Mouse (Mus musculus) ES-Bruce4 (cell line): ENCODE data around the gene Tmem135. TPM values are rescaled to one million over a fixed set of nuclear protein-coding genes. Genes with fewer than 3 reads are reported as not detected.

Experiments used
- H3K27ac ChIP-seq: 2 replicates; pipeline ENCODE4 v1.5.1; 2012; ENCODE audit warnings: low read length, inconsistent platforms; ENCODE audit not compliant: insufficient read depth
- H3K27me3 ChIP-seq: 2 replicates; pipeline ENCODE4 v1.6.1; 2012; ENCODE audit warnings: mild to moderate bottlenecking, low read length, inconsistent platforms; ENCODE audit not compliant: control insufficient read depth, poor library complexity, insufficient read depth, severe bottlenecking
- H3K36me3 ChIP-seq: 2 replicates; pipeline ENCODE4 v1.6.1; 2012; ENCODE audit warnings: inconsistent platforms, mild to moderate bottlenecking, low read length, moderate library complexity; ENCODE audit not compliant: control insufficient read depth, poor library complexity, insufficient read depth, severe bottlenecking
- H3K4me1 ChIP-seq: one replicate; pipeline ENCODE4 v1.8.1; 2011; ENCODE audit warnings: low read length; ENCODE audit not compliant: control insufficient read depth, insufficient read depth
- H3K4me3 ChIP-seq: 2 replicates; pipeline ENCODE4 v1.5.1; 2011; ENCODE audit warnings: low read depth, mild to moderate bottlenecking, low read length
- H3K9ac ChIP-seq: 2 replicates; pipeline ENCODE4 v1.6.1; 2012; ENCODE audit warnings: low read depth, mild to moderate bottlenecking, inconsistent platforms; ENCODE audit not compliant: poor library complexity, severe bottlenecking
- H3K9me3 ChIP-seq: replicated peaks from 2 replicates; pipeline ENCODE4 v1.6.1; 2012; ENCODE audit warnings: mild to moderate bottlenecking, low read length, inconsistent platforms; ENCODE audit not compliant: control insufficient read depth, poor library complexity, insufficient read depth, severe bottlenecking
- CTCF ChIP-seq: IDR thresholded peaks from one replicate; pipeline ENCODE4 v1.8.1; 2011; ENCODE audit warnings: low read depth, low read length
- EP300 ChIP-seq: IDR thresholded peaks from 2 replicates; pipeline ENCODE4 v1.6.1; 2011; ENCODE audit warnings: low read depth, low read length; ENCODE audit not compliant: insufficient read depth
- POLR2A ChIP-seq: IDR thresholded peaks from one replicate; pipeline ENCODE4 v1.8.1; 2011; ENCODE audit warnings: low read length; ENCODE audit not compliant: insufficient read depth
- polyA plus RNA-seq: library from polyadenylated mRNA; stranded (reverse); fragments of >200 nt; gene quantifications from 2 replicates; pipeline ENCODE4 v1.2.4, GENCODE M21; 2011; ENCODE audit warnings: low read depth; ENCODE audit not compliant: missing spikeins, insufficient read depth, insufficient read length

Gene Tmem135
- polyA plus RNA-seq, 1 experiment = 25.7 TPM

DNA sequence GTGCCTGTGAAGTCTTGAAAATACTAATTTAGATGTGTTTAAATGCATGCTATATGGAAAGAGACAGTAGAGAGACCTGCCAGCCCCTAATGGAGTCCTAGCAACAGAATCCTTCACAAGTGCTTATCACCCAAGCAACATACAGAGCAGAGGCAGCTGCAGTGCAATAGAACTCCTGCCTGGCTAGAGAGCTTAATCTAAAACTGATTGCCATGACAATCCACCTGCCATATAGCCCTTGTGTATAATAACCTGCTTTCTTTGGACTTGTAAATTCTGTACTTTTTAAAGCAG is 64.9 kb downstream of the Tmem135 start:
- no peak for TF ChIP-seq EP300
- TF ChIP-seq CTCF = no peak
- no peak for TF ChIP-seq POLR2A
- H3K36me3 ChIP-seq = no peaks in the 10 kb centered on the region
- H3K4me1 ChIP-seq = no peaks in the 10 kb centered on the region
- H3K9me3 ChIP-seq = no peaks in the 10 kb centered on the region
- H3K4me3 ChIP-seq = peak overlapping the region; percentile 76
- peak overlapping the region; percentile 68 for H3K9ac ChIP-seq
- no peak overlapping the region for H3K27ac ChIP-seq
- no peaks in the 10 kb centered on the region for H3K27me3 ChIP-seq

DNA sequence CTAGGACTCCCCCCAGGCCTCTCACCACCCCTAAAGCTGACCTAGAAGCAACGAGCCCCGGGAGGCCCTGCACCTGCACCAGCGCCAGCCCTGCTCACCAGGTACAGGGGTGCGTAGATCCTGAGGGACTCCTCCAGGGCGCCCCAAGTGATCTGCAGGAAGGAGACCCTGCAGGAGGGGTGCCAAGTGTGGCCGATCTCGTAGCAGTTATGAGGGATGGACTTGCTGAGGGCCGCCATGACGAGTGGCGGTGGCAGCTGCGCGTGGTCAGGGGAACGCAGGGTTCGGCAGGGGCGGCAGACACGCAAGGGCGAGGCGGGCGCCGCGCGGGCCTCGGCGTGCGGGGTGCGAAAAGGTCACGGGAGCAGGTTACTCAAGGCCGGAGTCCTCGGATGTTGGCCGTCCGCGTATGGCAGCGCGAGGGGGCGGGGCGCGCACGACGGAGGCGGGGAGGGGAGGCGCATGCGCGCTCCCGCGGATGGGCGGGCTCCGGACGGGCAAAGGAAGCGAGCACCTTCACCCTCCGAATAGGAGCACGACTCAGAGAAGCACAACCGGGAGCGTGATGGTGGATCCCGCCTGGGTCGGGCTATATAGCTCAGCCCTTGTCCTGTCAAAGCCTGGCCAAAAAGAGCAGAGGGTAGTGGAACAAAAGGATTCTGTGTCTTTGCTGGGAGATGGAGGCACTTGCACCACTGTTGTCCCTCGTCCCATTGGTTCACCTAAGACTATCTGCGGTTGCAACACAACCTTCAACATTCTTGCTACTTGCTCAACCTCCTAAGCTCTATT is 65.5 kb downstream of the Tmem135 start:
- no peaks in the 10 kb centered on the region for H3K9me3 ChIP-seq
- no peaks in the 10 kb centered on the region for H3K36me3 ChIP-seq
- H3K27ac ChIP-seq = no peak overlapping the region
- H3K9ac ChIP-seq = peak overlapping the region; percentile 68
- peak overlapping the region; percentile 95 for H3K4me3 ChIP-seq
- no peaks in the 10 kb centered on the region for H3K27me3 ChIP-seq
- H3K4me1 ChIP-seq = no peaks in the 10 kb centered on the region
- TF ChIP-seq EP300 (0 out of 2 replicates have a peak, but pooled peaks have one; percentile 7), POLR2A (peak; percentile 82), CTCF (no peak)

DNA sequence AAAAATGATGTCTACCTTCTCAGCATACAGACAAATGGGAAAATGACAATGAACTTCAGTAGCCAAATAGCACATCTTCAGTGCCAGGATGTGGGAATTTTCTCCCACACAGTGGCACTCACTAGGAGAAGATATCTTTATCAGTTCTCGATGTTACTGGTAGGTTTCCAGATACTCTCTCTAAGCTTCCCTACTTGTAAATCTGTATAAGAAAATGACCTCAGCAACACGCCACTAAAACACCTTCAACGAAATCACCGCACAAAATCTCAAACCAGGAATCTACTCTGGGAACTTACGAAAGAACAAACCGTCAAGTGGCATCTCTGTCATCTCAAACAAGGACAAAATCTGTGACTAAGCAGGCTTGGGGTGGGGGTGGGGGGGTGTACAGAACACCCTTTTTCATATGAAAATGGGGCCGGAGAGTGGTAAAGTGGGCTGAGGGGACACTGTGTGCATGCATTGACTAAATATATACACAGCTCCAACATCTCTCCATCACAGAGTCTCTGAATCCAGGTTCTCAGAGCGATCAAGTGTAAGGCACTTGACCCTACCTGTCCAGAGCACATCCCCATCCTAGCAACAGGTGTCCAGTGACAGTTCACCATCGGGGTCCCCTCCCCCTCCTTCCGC is 66.2 kb downstream of the Tmem135 start:
- H3K27me3 ChIP-seq = no peaks in the 10 kb centered on the region
- no peak overlapping the region for H3K27ac ChIP-seq
- H3K9ac ChIP-seq = peak overlapping the region; percentile 68

DNA sequence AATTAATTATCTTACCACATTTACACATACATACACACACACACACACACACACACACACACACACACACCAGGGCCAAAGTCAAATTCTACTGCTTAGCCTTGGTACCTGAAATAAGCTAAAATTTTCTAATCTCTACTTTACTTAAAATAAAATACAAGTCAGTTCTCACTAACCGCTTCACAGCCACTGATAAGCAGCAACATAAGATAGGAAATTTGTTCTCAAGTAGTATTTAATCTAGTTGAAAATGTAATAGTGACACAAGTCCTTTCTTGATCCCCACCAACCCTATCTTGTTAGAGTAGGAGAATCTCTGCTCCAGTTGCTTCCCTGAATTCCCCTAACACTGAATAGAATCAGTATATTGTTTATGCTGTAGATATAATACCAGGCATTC is 67.6 kb downstream of the Tmem135 start:
- H3K27me3 ChIP-seq = no peaks in the 10 kb centered on the region
- H3K36me3 ChIP-seq = no peaks in the 10 kb centered on the region; the same call in 1 of the 2 replicates
- no peak overlapping the region for H3K9ac ChIP-seq
- no peak overlapping the region for H3K27ac ChIP-seq
- no peak for TF ChIP-seq EP300
- TF ChIP-seq CTCF = no peak
- no peak for TF ChIP-seq POLR2A
- H3K4me1 ChIP-seq = no peaks in the 10 kb centered on the region
- H3K9me3 ChIP-seq = no peaks in the 10 kb centered on the region
- H3K4me3 ChIP-seq = no peak overlapping the region

More for the DNA sequence above, 66.2 kb downstream of the Tmem135 start:
- TF ChIP-seq EP300 = no peak
- no peak for TF ChIP-seq CTCF
- no peak for TF ChIP-seq POLR2A
- no peaks in the 10 kb centered on the region for H3K9me3 ChIP-seq
- H3K4me3 ChIP-seq = peak overlapping the region; percentile 95
- no peaks in the 10 kb centered on the region for H3K36me3 ChIP-seq
- H3K4me1 ChIP-seq = no peaks in the 10 kb centered on the region

DNA sequence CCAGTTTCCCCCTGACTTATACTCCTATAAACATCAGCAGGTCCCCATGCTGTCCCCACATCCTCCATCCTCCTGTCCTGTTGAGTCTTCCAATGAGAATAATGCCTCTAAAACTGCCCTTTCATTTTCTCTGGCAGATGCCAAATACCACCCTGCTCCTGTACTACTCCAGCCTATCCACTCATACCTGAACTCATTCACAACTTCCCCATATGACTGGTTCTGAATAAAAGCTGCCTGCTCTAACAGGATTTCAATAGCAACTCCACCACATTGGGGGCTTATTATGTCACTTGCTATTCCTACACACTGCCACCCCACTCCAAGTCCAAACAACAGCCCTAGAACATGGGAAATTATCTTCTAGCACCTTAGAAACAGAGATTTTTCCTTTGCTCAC is 68.7 kb downstream of the Tmem135 start:
- no peak for TF ChIP-seq POLR2A
- H3K9ac ChIP-seq = no peak overlapping the region
- no peaks in the 10 kb centered on the region for H3K27me3 ChIP-seq
- no peaks in the 10 kb centered on the region for H3K9me3 ChIP-seq
- no peaks in the 10 kb centered on the region; the same call in 1 of the 2 replicates for H3K36me3 ChIP-seq
- H3K27ac ChIP-seq = no peak overlapping the region
- no peaks in the 10 kb centered on the region for H3K4me1 ChIP-seq
- H3K4me3 ChIP-seq = no peak overlapping the region

DNA sequence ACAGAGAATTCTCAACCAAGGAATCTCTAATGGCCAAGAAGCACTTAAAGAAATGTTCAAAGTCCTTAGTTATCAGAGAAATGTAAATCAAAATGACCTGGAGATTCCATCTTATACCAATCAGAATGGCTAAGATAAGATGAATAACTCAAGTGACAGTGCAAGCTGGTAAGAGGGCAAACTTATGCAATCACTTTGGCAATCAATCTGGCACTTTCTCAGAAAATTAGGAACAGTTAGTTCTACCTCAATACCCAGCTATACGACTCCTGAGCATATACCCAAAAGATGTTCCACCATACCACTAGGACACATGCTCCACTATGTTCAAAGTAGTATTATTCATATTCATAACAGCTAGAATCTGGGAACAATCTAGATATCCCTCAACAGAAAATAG is 74.1 kb downstream of the Tmem135 start:
- no peak overlapping the region for H3K4me3 ChIP-seq
- no peaks in the 10 kb centered on the region for H3K4me1 ChIP-seq
- H3K27me3 ChIP-seq = no peaks in the 10 kb centered on the region
- H3K27ac ChIP-seq = no peak overlapping the region
- H3K9me3 ChIP-seq = no peaks in the 10 kb centered on the region
- no peak overlapping the region for H3K9ac ChIP-seq
- TF ChIP-seq CTCF (no peak), POLR2A (no peak), EP300 (no peak)
- no peaks in the 10 kb centered on the region; the same call in 1 of the 2 replicates for H3K36me3 ChIP-seq
